Mouse (Mus musculus): ENCODE measurements around the gene Dnah17. TPM values are rescaled to one million over a fixed set of nuclear protein-coding genes. Genes with fewer than 3 reads are reported as not detected.

Dnah17 gene
- polyA plus RNA-seq (2017; shearing (Covaris generic)): under 1 TPM; 0.28 to 0.46 TPM

- ATAC-seq: no peak
Measured at GRCm38 (mm10) chr11:118130534-118130933, at the start of gene Dnah17. Gene Dnah17 (minus strand): TSS chr11:118130634.

GRCm38 (mm10) chr11:118180199-118180598, 49.8 kb upstream of the Dnah17 start:
- ATAC-seq: peak; percentile 61

- ATAC-seq: no peak
Measured at GRCm38 (mm10) chr11:118178236-118178635, 47.8 kb upstream of the Dnah17 start.

- ATAC-seq: no peak
Measured at GRCm38 (mm10) chr11:118174752-118175151, 44.3 kb upstream of the Dnah17 start.

GRCm38 (mm10) chr11:118172768-118173167, 42.3 kb upstream of the Dnah17 start:
- ATAC-seq: no peak

GRCm38 (mm10) chr11:118170333-118170732, 39.9 kb upstream of the Dnah17 start:
- ATAC-seq: no peak

GRCm38 (mm10) chr11:118168714-118169113, 38.3 kb upstream of the Dnah17 start:
- no peak for ATAC-seq

- ATAC-seq: no peak
Measured at GRCm38 (mm10) chr11:118166626-118167025, 36.2 kb upstream of the Dnah17 start.

GRCm38 (mm10) chr11:118165681-118166080, 35.2 kb upstream of the Dnah17 start:
- no peak for ATAC-seq

GRCm38 (mm10) chr11:118164566-118164965, 34.1 kb upstream of the Dnah17 start:
- ATAC-seq: no peak

- ATAC-seq: no peak
Measured at GRCm38 (mm10) chr11:118162245-118162644, 31.8 kb upstream of the Dnah17 start.

- ATAC-seq: no peak
Measured at GRCm38 (mm10) chr11:118161240-118161639, 30.8 kb upstream of the Dnah17 start.

GRCm38 (mm10) chr11:118160763-118161162, 30.3 kb upstream of the Dnah17 start:
- no peak for ATAC-seq

- no peak for ATAC-seq
Measured at GRCm38 (mm10) chr11:118158753-118159152, 28.3 kb upstream of the Dnah17 start.

- no peak for ATAC-seq
Measured at GRCm38 (mm10) chr11:118156480-118157060, 26.1 kb upstream of the Dnah17 start.

GRCm38 (mm10) chr11:118152964-118153363, 22.5 kb upstream of the Dnah17 start:
- peak; percentile 26 for ATAC-seq

GRCm38 (mm10) chr11:118151423-118152180, 21.2 kb upstream of the Dnah17 start:
- ATAC-seq: no peak

- ATAC-seq: no peak
Measured at GRCm38 (mm10) chr11:118150115-118150701, 19.8 kb upstream of the Dnah17 start.

GRCm38 (mm10) chr11:118147877-118148637, 17.6 kb upstream of the Dnah17 start:
- ATAC-seq: no peak

- peak; percentile 15 for ATAC-seq
Measured at GRCm38 (mm10) chr11:118146446-118146845, 16.0 kb upstream of the Dnah17 start.

GRCm38 (mm10) chr11:118145771-118146351, 15.4 kb upstream of the Dnah17 start:
- peak; percentile 84 for ATAC-seq

GRCm38 (mm10) chr11:118145092-118145491, 14.7 kb upstream of the Dnah17 start:
- no peak for ATAC-seq

- peak; percentile 38 for ATAC-seq
Measured at GRCm38 (mm10) chr11:118143731-118144130, 13.3 kb upstream of the Dnah17 start.

All from activated CD4-positive, CD25-positive, alpha-beta regulatory T cell, adult 4 months (primary cell).